Mouse (Mus musculus): ENCODE measurements around the gene Cd200.
"Not testable (repeated sequence)": the region's sequence is repeated elsewhere in the genome, so short reads cannot be mapped to it uniquely, and the experiment has no call there.

The Cd200 gene

GRCm38 (mm10) chr16:45377332-45377731 lies 31.5 kb downstream of the Cd200 start:
- no peak for DNase-seq

GRCm38 (mm10) chr16:45376812-45377211 lies 32.0 kb downstream of the Cd200 start:
- no peak for DNase-seq

- DNase-seq: no peak
Observed at GRCm38 (mm10) chr16:45376294-45376693, 32.6 kb downstream of the Cd200 start.

- no peak for DNase-seq
Observed at GRCm38 (mm10) chr16:45375506-45376225, 33.2 kb downstream of the Cd200 start.

GRCm38 (mm10) chr16:45374074-45374473 lies 34.8 kb downstream of the Cd200 start:
- no peak for DNase-seq

GRCm38 (mm10) chr16:45371076-45371475 lies 37.8 kb downstream of the Cd200 start:
- DNase-seq: no peak

- DNase-seq: no peak
Observed at GRCm38 (mm10) chr16:45369285-45369965, 39.4 kb downstream of the Cd200 start.

- no peak for DNase-seq
Observed at GRCm38 (mm10) chr16:45366111-45366510, 42.7 kb downstream of the Cd200 start.

GRCm38 (mm10) chr16:45365353-45365752 lies 43.5 kb downstream of the Cd200 start:
- no peak for DNase-seq

- no peak for DNase-seq
Observed at GRCm38 (mm10) chr16:45364627-45365026, 44.2 kb downstream of the Cd200 start.

- no peak for DNase-seq
Observed at GRCm38 (mm10) chr16:45363480-45364045, 45.3 kb downstream of the Cd200 start.

GRCm38 (mm10) chr16:45361450-45361849 lies 47.4 kb downstream of the Cd200 start:
- DNase-seq: no peak

GRCm38 (mm10) chr16:45358441-45358840 lies 50.4 kb downstream of the Cd200 start:
- not testable (repeated sequence) for DNase-seq

- DNase-seq: no peak
Observed at GRCm38 (mm10) chr16:45357134-45357533, 51.7 kb downstream of the Cd200 start.

GRCm38 (mm10) chr16:45352875-45353274 lies 56.0 kb downstream of the Cd200 start:
- no peak for DNase-seq

GRCm38 (mm10) chr16:45350767-45351166 lies 58.1 kb downstream of the Cd200 start:
- no peak for DNase-seq

GRCm38 (mm10) chr16:45349523-45350298 lies 59.1 kb downstream of the Cd200 start:
- DNase-seq: peak; percentile 39

GRCm38 (mm10) chr16:45348238-45348637 lies 60.6 kb downstream of the Cd200 start:
- DNase-seq: not testable (repeated sequence)

- DNase-seq: no peak
Observed at GRCm38 (mm10) chr16:45346930-45347387, 61.9 kb downstream of the Cd200 start.

GRCm38 (mm10) chr16:45346367-45346766 lies 62.5 kb downstream of the Cd200 start:
- DNase-seq: no peak

- DNase-seq: no peak
Observed at GRCm38 (mm10) chr16:45344879-45345278, 64.0 kb downstream of the Cd200 start.

- peak; percentile 25 for DNase-seq
Observed at GRCm38 (mm10) chr16:45336478-45336877, 72.4 kb downstream of the Cd200 start.

- DNase-seq: peak; percentile 38
Observed at GRCm38 (mm10) chr16:45334891-45335290, 74.0 kb downstream of the Cd200 start.

Measured in thymus, postnatal 25 days (tissue).